Mouse (Mus musculus) hematopoietic stem cell, adult 5-6 weeks (primary cell): ENCODE measurements around the gene Fastk. TPM values are rescaled to one million over a fixed set of nuclear protein-coding genes. Genes with fewer than 3 reads are reported as not detected.

Source experiments
- ATAC-seq, 2 experiments: fragments of 125-278 bp in 1 of 2; replicated peaks in 1 of 2; 2 replicates each; pipeline ENCODE4 v1.8.0; 2016 to 2017; ENCODE audit warnings: inconsistent platforms in 2 of 2, mild to moderate bottlenecking in 2 of 2, moderate number of reproducible peaks in 2 of 2, low read depth in 1 of 2, moderate TSS enrichment in 1 of 2; ENCODE audit not compliant: low FRiP score in 2 of 2, poor library complexity in 2 of 2, severe bottlenecking in 2 of 2, insufficient read depth in 1 of 2, low TSS enrichment in 1 of 2
- total RNA-seq: library from RNA; stranded (forward); fragments of 172-1452, 232-1000 nt; gene quantifications from 2 replicates; pipeline ENCODE4 v1.2.3, GENCODE M21; 2017

Fastk gene
- total RNA-seq, 1 experiment from 2014 or later, result 14.8 TPM

- ATAC-seq, result no peak
Observed at GRCm38 (mm10) chr5:24427285-24427633, 17.8 kb downstream of the Fastk start.

GRCm38 (mm10) chr5:24426556-24427284 lies 18.4 kb downstream of the Fastk start:
- no peak for ATAC-seq

- ATAC-seq, result no peak
Observed at GRCm38 (mm10) chr5:24426037-24426432, 19.1 kb downstream of the Fastk start.

- peak in 1 of 2 experiments; percentile 8; a peak in 1 of 4 replicates for ATAC-seq
Observed at GRCm38 (mm10) chr5:24425421-24426036, 19.6 kb downstream of the Fastk start.

GRCm38 (mm10) chr5:24424861-24425411 lies 20.2 kb downstream of the Fastk start:
- ATAC-seq, result peak; percentile 8 to 18; a peak in 1 of 4 replicates

GRCm38 (mm10) chr5:24424004-24424781 lies 20.9 kb downstream of the Fastk start:
- ATAC-seq, result no peak; a peak in 1 of 4 replicates

- ATAC-seq, result peak; percentile 95
Observed at GRCm38 (mm10) chr5:24423129-24424003, 21.7 kb downstream of the Fastk start, which contains the start of the genes Cdk5 and Slc4a2. TSS of gene Cdk5 (minus strand) at chr5:24423530. TSS of gene Slc4a2 (plus strand) at chr5:24423837.

- ATAC-seq, result no peak
Observed at GRCm38 (mm10) chr5:24420381-24420780, 24.7 kb downstream of the Fastk start.

GRCm38 (mm10) chr5:24417587-24417986 lies 27.5 kb downstream of the Fastk start:
- ATAC-seq, result no peak

GRCm38 (mm10) chr5:24416222-24416736 lies 28.8 kb downstream of the Fastk start:
- peak; percentile 58 to 64 for ATAC-seq

- no peak for ATAC-seq
Observed at GRCm38 (mm10) chr5:24413938-24414337, 31.1 kb downstream of the Fastk start.

- ATAC-seq, result peak; percentile 49 to 70; a peak in 3 of 4 replicates
Observed at GRCm38 (mm10) chr5:24413042-24413693, 31.9 kb downstream of the Fastk start, which contains the start of gene Asic3. TSS of gene Asic3 (plus strand) at chr5:24413392.

- ATAC-seq, result no peak
Observed at GRCm38 (mm10) chr5:24412063-24412462, 33.0 kb downstream of the Fastk start.

- ATAC-seq, result no peak
Observed at GRCm38 (mm10) chr5:24409466-24409865, 35.6 kb downstream of the Fastk start.

GRCm38 (mm10) chr5:24408651-24409050 lies 36.4 kb downstream of the Fastk start:
- no peak for ATAC-seq

- ATAC-seq, result no peak
Observed at GRCm38 (mm10) chr5:24405389-24405876, 39.7 kb downstream of the Fastk start.
